Mouse (Mus musculus): ENCODE results near the gene Tns4. TPM values are rescaled to one million over a fixed set of nuclear protein-coding genes. Genes with fewer than 3 reads are reported as not detected.

Tns4 gene
- polyA plus RNA-seq, 1 experiment: 2.0 TPM

GRCm38 (mm10) chr11:99105981-99106726 is 17.0 kb upstream of the Tns4 start:
- TF ChIP-seq POLR2A (IDR thresholded peaks at IDR 0.05; ENCODE audit: borderline replicate concordance, low read depth, low read length) (no peak), CTCF (IDR thresholded peaks at IDR 0.05; ENCODE audit: low read depth, low read length) (no peak)
- no peak overlapping the region for H3K27ac ChIP-seq (ENCODE audit: insufficient read depth, low read depth, low read length)
- no peaks in the 10 kb centered on the region for H3K4me1 ChIP-seq (ENCODE audit: control insufficient read depth, insufficient read depth, low read length)
- H3K4me3 ChIP-seq (ENCODE audit: insufficient read depth, low read length): no peak overlapping the region

DNA sequence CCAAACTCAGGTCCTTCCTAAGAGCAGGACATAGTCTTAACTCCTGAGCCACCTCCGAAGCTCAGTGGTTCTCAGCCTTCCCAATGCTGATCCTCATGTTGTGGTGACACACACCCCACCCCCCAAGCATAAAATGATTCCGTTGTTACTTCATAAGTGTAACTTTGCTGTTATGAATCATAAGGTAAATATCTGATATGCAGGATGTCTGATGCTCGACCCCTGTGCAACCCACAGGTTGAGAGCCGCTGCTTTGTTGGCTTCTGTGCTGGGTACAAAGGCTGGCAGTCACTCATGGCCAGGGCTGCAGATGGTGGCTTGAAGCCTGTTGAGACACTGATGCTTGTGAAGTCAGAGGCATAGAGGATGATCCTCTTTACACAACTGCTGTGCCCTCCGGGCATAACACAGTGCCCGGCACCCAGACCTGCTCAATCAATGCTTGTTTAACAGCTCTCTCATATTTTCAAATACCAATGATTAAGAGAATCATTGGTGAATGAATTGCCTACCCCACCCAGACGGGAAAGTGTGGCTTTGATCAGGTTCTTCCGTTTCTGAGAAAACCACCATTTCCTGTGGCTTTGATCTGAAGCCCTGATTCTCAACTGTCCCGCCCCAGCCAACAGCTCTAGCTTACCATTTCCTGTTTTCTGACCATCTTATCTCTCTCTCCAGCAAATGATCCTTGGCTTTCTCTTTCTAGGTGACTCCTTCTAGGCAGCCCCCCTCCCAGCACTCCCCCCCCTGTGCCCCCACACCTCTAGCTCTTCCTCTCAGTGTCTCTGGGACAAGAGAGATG is 15.7 kb upstream of the Tns4 start:
- H3K4me3 ChIP-seq (ENCODE audit: insufficient read depth, low read length): no peak overlapping the region
- TF ChIP-seq CTCF (IDR thresholded peaks at IDR 0.05; ENCODE audit: low read depth, low read length) (no peak), POLR2A (IDR thresholded peaks at IDR 0.05; ENCODE audit: borderline replicate concordance, low read depth, low read length) (no peak)
- H3K27ac ChIP-seq (ENCODE audit: insufficient read depth, low read depth, low read length): no peak overlapping the region
- no peaks in the 10 kb centered on the region for H3K4me1 ChIP-seq (ENCODE audit: control insufficient read depth, insufficient read depth, low read length)

DNA sequence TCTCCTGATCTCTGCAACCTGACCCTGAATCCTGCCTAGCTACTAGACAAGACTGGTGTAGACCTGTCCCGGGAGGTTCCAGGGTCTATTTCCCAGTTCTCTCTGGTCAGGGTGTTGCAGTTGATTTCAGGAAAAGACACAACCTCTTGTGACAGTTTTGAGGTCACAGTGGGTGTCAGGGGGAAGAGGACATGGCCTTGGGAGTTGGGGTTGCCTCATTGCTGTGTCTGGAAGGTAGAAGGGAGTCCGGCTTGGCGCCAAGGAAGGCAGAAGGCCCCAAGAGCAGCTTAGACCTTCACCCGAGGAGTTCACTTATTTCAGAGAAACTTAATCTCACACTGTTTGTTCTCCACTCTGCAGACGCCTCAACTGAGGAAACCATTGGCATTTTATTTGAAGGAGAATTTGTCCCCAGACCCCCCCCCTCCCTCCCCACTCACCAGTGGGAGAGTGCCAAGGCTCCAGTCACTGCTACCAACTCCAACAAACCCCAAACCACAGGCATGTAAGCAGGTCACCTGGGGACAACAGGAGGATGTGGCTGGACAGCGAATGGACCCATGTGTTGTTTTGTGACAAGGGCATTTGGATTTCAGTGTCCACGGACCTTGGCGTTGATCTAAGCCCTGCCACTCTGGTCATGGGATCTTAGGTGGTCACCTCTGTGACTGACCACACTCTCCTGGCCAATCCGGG is 13.6 kb upstream of the Tns4 start:
- H3K4me1 ChIP-seq (ENCODE audit: control insufficient read depth, insufficient read depth, low read length): no peaks in the 10 kb centered on the region
- H3K27ac ChIP-seq (ENCODE audit: insufficient read depth, low read depth, low read length): no peak overlapping the region
- TF ChIP-seq CTCF (IDR thresholded peaks at IDR 0.05; ENCODE audit: low read depth, low read length): no peak
- no peak for TF ChIP-seq POLR2A (IDR thresholded peaks at IDR 0.05; ENCODE audit: borderline replicate concordance, low read depth, low read length)
- H3K4me3 ChIP-seq (ENCODE audit: insufficient read depth, low read length): no peak overlapping the region

DNA sequence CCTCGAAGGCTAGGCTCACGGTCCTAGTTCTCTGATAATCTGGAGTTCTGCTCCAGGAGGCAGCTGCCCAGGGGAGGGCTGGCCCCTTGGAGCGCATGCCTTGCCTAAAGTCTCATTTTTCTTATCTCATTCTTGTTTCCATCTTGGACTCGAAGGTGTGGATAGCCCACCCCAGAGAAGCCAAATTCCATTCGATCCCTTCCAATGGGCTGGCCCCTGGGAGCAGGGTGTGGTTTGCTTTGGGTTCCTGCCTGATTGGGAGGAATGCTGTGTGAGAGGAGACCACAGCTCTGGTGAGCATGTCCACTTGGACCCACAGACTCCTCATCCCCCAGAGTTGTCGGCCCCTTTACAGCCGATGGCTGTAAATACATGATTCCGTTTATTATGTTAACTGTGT is 12.6 kb upstream of the Tns4 start:
- TF ChIP-seq CTCF (IDR thresholded peaks at IDR 0.05; ENCODE audit: low read depth, low read length) (no peak), POLR2A (IDR thresholded peaks at IDR 0.05; ENCODE audit: borderline replicate concordance, low read depth, low read length) (no peak)
- no peak overlapping the region for H3K4me3 ChIP-seq (ENCODE audit: insufficient read depth, low read length)
- no peak overlapping the region for H3K27ac ChIP-seq (ENCODE audit: insufficient read depth, low read depth, low read length)
- H3K4me1 ChIP-seq (ENCODE audit: control insufficient read depth, insufficient read depth, low read length): no peaks in the 10 kb centered on the region

DNA sequence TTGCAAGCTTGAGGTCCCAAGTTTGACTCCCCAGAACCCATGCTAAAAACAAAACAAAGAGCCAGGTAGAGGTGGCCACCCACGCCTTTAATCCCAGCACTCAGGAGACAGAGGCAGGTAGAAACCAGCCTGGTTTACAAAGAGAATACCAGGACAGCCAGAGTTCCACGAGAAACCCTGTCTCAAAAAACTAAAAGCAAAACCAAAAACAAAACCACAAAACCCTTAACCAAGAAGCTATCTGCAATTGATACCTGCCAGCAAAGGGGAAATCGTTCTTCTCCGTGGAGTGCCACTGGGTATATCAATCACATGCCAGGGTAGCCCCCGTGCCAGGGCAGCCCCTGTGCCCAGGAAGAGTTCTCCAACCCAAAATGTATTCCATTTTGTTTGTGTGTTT is 11.1 kb upstream of the Tns4 start:
- no peak for TF ChIP-seq CTCF (IDR thresholded peaks at IDR 0.05; ENCODE audit: low read depth, low read length)
- no peak for TF ChIP-seq POLR2A (IDR thresholded peaks at IDR 0.05; ENCODE audit: borderline replicate concordance, low read depth, low read length)
- H3K27ac ChIP-seq (ENCODE audit: insufficient read depth, low read depth, low read length): no peak overlapping the region
- H3K4me3 ChIP-seq (ENCODE audit: insufficient read depth, low read length): no peak overlapping the region
- no peaks in the 10 kb centered on the region for H3K4me1 ChIP-seq (ENCODE audit: control insufficient read depth, insufficient read depth, low read length)

DNA sequence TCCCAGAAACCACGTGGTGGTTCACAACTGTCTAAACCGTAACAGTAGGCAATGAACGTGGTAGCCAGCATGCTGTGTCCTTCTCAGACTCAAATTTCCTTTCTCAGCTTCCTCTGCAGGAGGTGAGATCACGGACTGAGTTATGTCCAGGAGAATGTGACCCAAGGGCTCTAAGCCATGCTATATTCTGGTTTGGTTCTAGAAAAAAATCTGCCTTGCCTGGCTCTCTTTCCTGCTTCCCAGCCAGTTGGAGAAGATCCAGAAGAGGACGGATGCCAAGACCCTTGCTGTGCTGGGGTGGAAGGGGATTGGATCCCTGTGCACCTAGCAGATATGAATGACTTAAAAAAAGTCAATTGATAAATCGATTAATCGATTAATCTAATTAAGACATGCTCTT is 10.4 kb upstream of the Tns4 start:
- Histone ChIP-seq H3K27ac (ENCODE audit: insufficient read depth, low read depth, low read length) (no peak overlapping the region), H3K4me1 (ENCODE audit: control insufficient read depth, insufficient read depth, low read length) (no peaks in the 10 kb centered on the region), H3K4me3 (ENCODE audit: insufficient read depth, low read length) (no peak overlapping the region)
- TF ChIP-seq POLR2A (IDR thresholded peaks at IDR 0.05; ENCODE audit: borderline replicate concordance, low read depth, low read length) (no peak), CTCF (IDR thresholded peaks at IDR 0.05; ENCODE audit: low read depth, low read length) (no peak)

DNA sequence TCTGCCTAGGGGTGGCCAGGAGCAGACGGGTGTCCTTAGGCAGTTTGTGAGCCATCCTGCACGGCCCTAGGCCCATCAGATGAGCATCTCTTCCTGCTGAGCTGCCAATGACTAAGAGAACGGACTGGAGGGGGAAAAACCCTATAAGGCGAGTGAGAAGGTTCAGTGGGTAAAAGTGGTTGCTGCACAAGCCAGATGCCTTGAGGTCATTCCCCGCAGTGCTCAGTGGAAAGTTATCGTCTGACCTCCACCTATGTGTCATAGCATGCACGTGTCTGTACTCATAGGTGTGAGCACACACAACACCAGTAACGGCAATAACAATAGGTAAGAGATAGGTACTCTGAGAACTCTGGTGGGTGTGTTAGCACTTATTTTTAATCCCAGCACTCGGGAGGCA is 9.8 kb upstream of the Tns4 start:
- Histone ChIP-seq H3K4me1 (ENCODE audit: control insufficient read depth, insufficient read depth, low read length) (no peaks in the 10 kb centered on the region), H3K27ac (ENCODE audit: insufficient read depth, low read depth, low read length) (no peak overlapping the region), H3K4me3 (ENCODE audit: insufficient read depth, low read length) (no peak overlapping the region)
- TF ChIP-seq CTCF (IDR thresholded peaks at IDR 0.05; ENCODE audit: low read depth, low read length): no peak
- no peak for TF ChIP-seq POLR2A (IDR thresholded peaks at IDR 0.05; ENCODE audit: borderline replicate concordance, low read depth, low read length)

GRCm38 (mm10) chr11:99096996-99097774 is 8.1 kb upstream of the Tns4 start:
- H3K27ac ChIP-seq (ENCODE audit: insufficient read depth, low read depth, low read length): no peak overlapping the region
- no peak for TF ChIP-seq CTCF (IDR thresholded peaks at IDR 0.05; ENCODE audit: low read depth, low read length)
- TF ChIP-seq POLR2A (IDR thresholded peaks at IDR 0.05; ENCODE audit: borderline replicate concordance, low read depth, low read length): no peak
- no peak overlapping the region for H3K4me3 ChIP-seq (ENCODE audit: insufficient read depth, low read length)
- no peaks in the 10 kb centered on the region for H3K4me1 ChIP-seq (ENCODE audit: control insufficient read depth, insufficient read depth, low read length)

GRCm38 (mm10) chr11:99096417-99096816 is 7.3 kb upstream of the Tns4 start:
- no peak overlapping the region for H3K4me3 ChIP-seq (ENCODE audit: insufficient read depth, low read length)
- H3K4me1 ChIP-seq (ENCODE audit: control insufficient read depth, insufficient read depth, low read length): no peaks in the 10 kb centered on the region
- H3K27ac ChIP-seq (ENCODE audit: insufficient read depth, low read depth, low read length): no peak overlapping the region
- no peak for TF ChIP-seq CTCF (IDR thresholded peaks at IDR 0.05; ENCODE audit: low read depth, low read length)
- TF ChIP-seq POLR2A (IDR thresholded peaks at IDR 0.05; ENCODE audit: borderline replicate concordance, low read depth, low read length): no peak

All from bone marrow macrophage, adult 2 months (primary cell).